Mouse (Mus musculus) testis, adult 2 months (tissue): ENCODE data around the gene 1190002N15Rik. TPM values are rescaled to one million over a fixed set of nuclear protein-coding genes. Genes with fewer than 3 reads are reported as not detected.

Experiments used
- H3K27ac ChIP-seq: fragments of 200-500 bp; 2 replicates; pipeline ENCODE4 v1.5.1; 2012; ENCODE audit warnings: low read depth, low read length; ENCODE audit not compliant: control insufficient read depth, insufficient read depth
- H3K27me3 ChIP-seq: fragments of 200-500 bp; 2 replicates; pipeline ENCODE4 v1.6.1; 2012; ENCODE audit warnings: mild to moderate bottlenecking, low read length, moderate library complexity; ENCODE audit not compliant: control insufficient read depth, insufficient read depth
- H3K36me3 ChIP-seq: fragments of 200-500 bp; 2 replicates; pipeline ENCODE4 v1.6.1; 2012; ENCODE audit warnings: mild to moderate bottlenecking, low read length; ENCODE audit not compliant: control insufficient read depth, insufficient read depth
- H3K4me1 ChIP-seq: fragments of 200-500 bp; 2 replicates; pipeline ENCODE4 v1.6.1; 2012; ENCODE audit warnings: low read length; ENCODE audit not compliant: control insufficient read depth, insufficient read depth
- H3K4me3 ChIP-seq: fragments of 200-500 bp; 2 replicates; pipeline ENCODE4 v1.5.1; 2012; ENCODE audit warnings: low read depth, mild to moderate bottlenecking, low read length, moderate library complexity, mixed read lengths; ENCODE audit not compliant: control insufficient read depth
- CTCF ChIP-seq: fragments of 200-500 bp; IDR thresholded peaks from 2 replicates; pipeline ENCODE4 v1.5.1; 2012; ENCODE audit warnings: low read depth, mild to moderate bottlenecking, inconsistent platforms, low read length, moderate library complexity; ENCODE audit not compliant: control insufficient read depth, insufficient read depth, insufficient replicate concordance
- POLR2A ChIP-seq: fragments of 200-500 bp; IDR thresholded peaks from 2 replicates; pipeline ENCODE4 v1.6.1; 2012; ENCODE audit warnings: low read depth, mild to moderate bottlenecking, inconsistent platforms, low read length, moderate library complexity; ENCODE audit not compliant: control insufficient read depth
- polyA plus RNA-seq: library from polyadenylated mRNA; depleted of rRNA; stranded (reverse); fragments of >200 nt; gene quantifications from 2 replicates; pipeline ENCODE4 v1.2.3, GENCODE M21; 2012

1190002N15Rik gene
- polyA plus RNA-seq, 1 experiment: 1.4 TPM

DNA sequence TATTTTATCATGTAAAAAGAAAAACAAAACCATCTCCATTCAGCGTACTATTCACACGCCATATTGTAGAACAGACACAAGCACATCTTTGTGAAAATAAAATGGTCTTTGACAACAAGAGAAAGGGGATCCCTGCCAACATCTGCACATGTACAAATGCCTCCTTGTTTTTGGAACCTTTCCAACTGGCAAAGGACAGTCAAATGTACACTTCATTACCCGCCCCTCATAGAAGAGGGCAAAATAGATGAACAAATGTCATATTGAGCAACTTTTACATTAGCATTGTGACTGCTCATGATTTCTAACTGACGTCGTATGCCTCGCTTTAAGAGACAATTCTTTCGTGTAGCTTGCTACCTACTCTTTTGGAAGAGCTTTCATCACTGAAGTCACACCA is 11.4 kb downstream of the 1190002N15Rik start:
- no peak overlapping the region for H3K4me3 ChIP-seq
- no peaks in the 10 kb centered on the region for H3K36me3 ChIP-seq
- TF ChIP-seq POLR2A (no peak), CTCF (no peak)
- no peaks in the 10 kb centered on the region for H3K27me3 ChIP-seq
- H3K27ac ChIP-seq: no peak overlapping the region
- H3K4me1 ChIP-seq: no peaks in the 10 kb centered on the region

DNA sequence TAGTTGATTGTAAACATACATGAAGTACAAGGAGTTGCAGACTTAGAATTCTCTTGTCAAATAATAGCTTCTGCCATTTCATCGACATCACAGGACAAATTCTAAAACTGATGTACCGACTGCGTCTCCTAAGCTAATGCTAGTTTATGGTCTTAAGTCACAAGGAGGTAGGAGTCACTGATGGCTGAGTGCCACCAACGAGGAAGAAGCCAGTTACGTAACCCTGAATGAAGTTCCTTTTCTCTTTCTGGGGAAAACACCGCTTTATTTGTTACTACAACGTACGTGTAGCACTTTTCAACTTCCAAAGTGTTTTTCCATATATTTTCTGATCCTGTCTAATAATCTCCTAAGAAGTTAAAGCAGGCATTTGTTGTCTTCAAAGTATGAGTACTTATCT is 25.6 kb downstream of the 1190002N15Rik start:
- no peaks in the 10 kb centered on the region for H3K36me3 ChIP-seq
- TF ChIP-seq POLR2A (no peak), CTCF (no peak)
- H3K4me3 ChIP-seq: no peak overlapping the region
- H3K27me3 ChIP-seq: no peaks in the 10 kb centered on the region
- H3K4me1 ChIP-seq: no peaks in the 10 kb centered on the region
- H3K27ac ChIP-seq: no peak overlapping the region

DNA sequence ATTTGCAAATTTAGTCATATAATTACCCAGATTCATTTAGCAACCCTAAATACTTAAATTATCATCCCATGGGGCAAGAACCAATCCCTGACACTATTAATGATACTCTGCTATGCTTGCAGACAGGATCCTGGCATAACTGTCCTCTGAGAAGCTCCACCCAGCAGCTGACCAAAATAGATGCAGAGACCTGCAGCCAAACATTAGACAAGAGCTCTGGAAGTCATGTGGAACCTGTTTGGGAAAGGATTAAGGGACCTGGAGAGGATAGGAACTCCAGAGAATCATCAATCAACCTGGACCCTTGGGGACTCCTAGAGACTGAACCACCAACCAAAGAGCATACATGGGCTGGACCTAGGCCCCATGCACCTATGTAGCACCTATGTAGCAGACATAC is 26.7 kb downstream of the 1190002N15Rik start:
- Histone ChIP-seq H3K36me3 (no peaks in the 10 kb centered on the region), H3K4me3 (no peak overlapping the region), H3K4me1 (no peaks in the 10 kb centered on the region), H3K27me3 (no peaks in the 10 kb centered on the region), H3K27ac (no peak overlapping the region)
- TF ChIP-seq POLR2A: no peak
- no peak for TF ChIP-seq CTCF

DNA sequence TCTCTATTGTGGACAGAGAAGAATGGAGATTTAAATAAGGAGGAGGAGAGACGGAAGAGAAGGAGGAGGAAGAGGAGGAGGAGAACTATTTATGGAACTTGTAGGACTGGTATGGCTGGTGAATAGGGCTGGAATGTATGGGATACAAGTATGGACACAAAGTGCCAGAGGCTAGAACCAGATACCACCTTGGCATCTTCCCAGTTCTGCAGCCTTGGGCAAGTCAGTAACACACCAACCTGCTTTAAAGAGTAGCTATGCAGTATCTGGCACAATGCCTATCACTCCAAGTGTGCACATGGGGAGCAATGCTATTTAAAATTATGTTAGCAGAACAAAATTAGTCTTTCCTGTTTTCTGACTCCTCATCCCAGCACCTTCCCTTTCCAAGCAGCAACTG is 30.9 kb downstream of the 1190002N15Rik start:
- no peaks in the 10 kb centered on the region for H3K27me3 ChIP-seq
- H3K36me3 ChIP-seq: no peaks in the 10 kb centered on the region
- no peak overlapping the region for H3K27ac ChIP-seq
- TF ChIP-seq POLR2A: no peak
- no peak for TF ChIP-seq CTCF
- H3K4me1 ChIP-seq: no peaks in the 10 kb centered on the region
- H3K4me3 ChIP-seq: no peak overlapping the region

GRCm38 (mm10) chr9:94491467-94491866 is 46.4 kb downstream of the 1190002N15Rik start:
- Histone ChIP-seq H3K4me1 (no peaks in the 10 kb centered on the region), H3K36me3 (no peaks in the 10 kb centered on the region), H3K4me3 (no peak overlapping the region), H3K27ac (no peak overlapping the region), H3K27me3 (no peaks in the 10 kb centered on the region)
- no peak for TF ChIP-seq CTCF
- no peak for TF ChIP-seq POLR2A

DNA sequence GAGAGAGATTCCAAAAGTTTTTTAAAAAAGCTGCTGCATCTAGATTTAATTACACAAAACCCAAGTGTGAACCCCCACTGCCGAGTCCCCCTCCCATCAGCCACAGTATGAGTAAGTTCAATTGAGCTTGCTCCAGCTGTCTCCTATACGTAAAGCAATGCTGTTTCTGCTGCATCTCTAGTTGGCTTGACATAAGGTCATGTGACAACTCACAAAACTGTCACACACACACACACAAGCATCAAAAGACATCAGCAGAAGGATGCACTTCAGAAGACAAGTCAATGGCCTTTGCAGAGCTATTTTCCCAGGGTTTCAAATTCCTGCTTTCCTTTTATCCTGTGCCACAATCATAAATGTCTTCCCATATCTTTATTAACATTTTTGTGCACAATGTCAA is 49.9 kb downstream of the 1190002N15Rik start:
- H3K27me3 ChIP-seq: no peaks in the 10 kb centered on the region
- no peak overlapping the region for H3K27ac ChIP-seq
- no peak for TF ChIP-seq CTCF
- no peak for TF ChIP-seq POLR2A
- no peaks in the 10 kb centered on the region for H3K4me1 ChIP-seq
- H3K36me3 ChIP-seq: no peaks in the 10 kb centered on the region
- no peak overlapping the region for H3K4me3 ChIP-seq

GRCm38 (mm10) chr9:94483291-94483879 is 54.5 kb downstream of the 1190002N15Rik start:
- Histone ChIP-seq H3K36me3 (no peaks in the 10 kb centered on the region), H3K4me1 (no peaks in the 10 kb centered on the region), H3K27me3 (no peaks in the 10 kb centered on the region), H3K27ac (no peak overlapping the region), H3K4me3 (no peak overlapping the region)
- TF ChIP-seq CTCF (no peak), POLR2A (no peak)
